ENCODE assay signal across 8 mouse cellular contexts in the genomic region with DNA sequence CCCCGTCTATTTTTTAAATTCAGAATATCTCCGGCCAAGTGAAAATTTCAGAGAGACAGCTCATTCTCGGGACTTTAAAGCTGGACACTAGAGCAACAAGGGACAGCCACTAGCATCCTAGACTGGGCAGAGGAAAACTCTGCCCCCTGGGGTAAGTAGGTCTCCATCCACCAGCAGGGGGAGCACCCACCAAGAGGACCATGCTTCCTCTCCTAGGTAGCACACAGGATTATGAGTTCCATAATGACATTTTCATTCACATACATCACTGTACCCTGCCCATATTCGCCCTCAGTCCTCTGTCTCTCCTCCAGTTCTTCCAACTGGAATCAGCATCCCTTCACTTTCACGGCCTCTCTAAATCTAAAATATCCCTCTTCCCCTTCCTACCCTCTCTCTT. TPM values are rescaled to one million over a fixed set of nuclear protein-coding genes. Genes with fewer than 3 reads are reported as not detected.
A peak's percentile ranks its signal among the peaks of the same experiment; 100 is the strongest.
DNase-seq lines count a peak whose midpoint lies in the region; ATAC-seq lines count a peak whose summit lies in the region.

No protein-coding gene starts in this region.

- no peak overlapping the region for H3K4me3 ChIP-seq in heart, embryonic 10.5 days
- no peak overlapping the region for H3K4me3 ChIP-seq in heart, embryonic 12.5 days

- H3K27ac ChIP-seq in heart, embryonic 10.5 days, result no peak overlapping the region
- no peak overlapping the region for H3K27ac ChIP-seq in heart, embryonic 12.5 days (ENCODE audit: poor library complexity, severe bottlenecking)

- WGBS in heart, embryonic 10.5 days, result 74% methylated on average over 5 of the region's 5 CpGs
- 69% methylated on average over 5 of the region's 5 CpGs for WGBS in heart, embryonic 12.5 days

- no peak overlapping the region for H3K4me2 ChIP-seq in heart, embryonic 12.5 days

- DNase-seq in heart, embryonic 10.5 days (ENCODE audit: low spot score), result peak; percentile 74
- peak; percentile 51 for DNase-seq in urinary bladder, postnatal 25 days (ENCODE audit: low spot score)
- DNase-seq in urinary bladder, adult 2 months (ENCODE audit: low spot score), result no peak
- DNase-seq in brain, adult 2 months (ENCODE audit: low read depth, low spot score), result peak; percentile 63
- DNase-seq in kidney, postnatal 4 days, result peak; percentile 67 to 68
- DNase-seq in spleen, postnatal 10 days (ENCODE audit: low spot score in 2 of 2), result peak; percentile 18 to 71

- no peaks in the 10 kb centered on the region for H3K9me3 ChIP-seq in heart, embryonic 10.5 days
- 0 out of 2 replicates have a peak, but pooled peaks cover 3% of the 10 kb centered on the region for H3K9me3 ChIP-seq in heart, embryonic 12.5 days (replicated peaks)

- H3K27me3 ChIP-seq in heart, embryonic 10.5 days (ENCODE audit: insufficient read depth, poor library complexity, severe bottlenecking), result no peaks in the 10 kb centered on the region
- no peaks in the 10 kb centered on the region for H3K27me3 ChIP-seq in heart, embryonic 12.5 days (replicated peaks)

- peaks cover 38% of the 10 kb centered on the region for H3K4me1 ChIP-seq in heart, embryonic 10.5 days
- H3K4me1 ChIP-seq in heart, embryonic 12.5 days (replicated peaks), result peaks cover 62% of the 10 kb centered on the region

- H3K36me3 ChIP-seq in heart, embryonic 10.5 days, result peaks cover 9% of the 10 kb centered on the region; the same call in 1 of the 2 replicates
- H3K36me3 ChIP-seq in heart, embryonic 12.5 days, result no peaks in the 10 kb centered on the region; the same call in 1 of the 2 replicates

- ATAC-seq in heart, embryonic 12.5 days (ENCODE audit: insufficient number of reproducible peaks, low FRiP score), result no peak
- no peak for ATAC-seq in erythroblast, adult 5-6 weeks (replicated peaks; ENCODE audit: low FRiP score, poor library complexity, severe bottlenecking)

- H3K9ac ChIP-seq in heart, embryonic 12.5 days, result no peak overlapping the region

RNA-seq across cellular contexts. Expression of gene Dcp1b, which starts 45.4 kb away (rescaled TPM):
- 8.1 and 10.4 TPM in 2 replicates for polyA plus RNA-seq in heart, embryonic 10.5 days (2016; fragmentation: Nextera tagmentation; extraction: Ambion mirVana)
- polyA plus RNA-seq in heart, embryonic 12.5 days (2016; fragmentation: Nextera tagmentation; extraction: Ambion mirVana), result 6.3 TPM in 2 replicates
- polyA plus RNA-seq in urinary bladder, adult 2 months (2012; rRNA removed), result 18.9 TPM in 2 replicates
- 1.2 and 2.1 TPM in 2 replicates for total RNA-seq in erythroblast, adult 5-6 weeks (2015; ENCODE audit: low replicate concordance)
- total RNA-seq in erythroblast, adult 5-6 weeks (2017; ENCODE audit: low replicate concordance), result 1.4 and 3.3 TPM in 2 replicates
